Mouse (Mus musculus) heart, adult 2 months (tissue): ENCODE results near the gene Cfap299.

Experiments used
- CTCF ChIP-seq: fragments of 200-600 bp; IDR thresholded peaks from 2 replicates; pipeline ENCODE4 v1.8.1; 2022; ENCODE audit warnings: antibody characterized with exemption, mild to moderate bottlenecking, moderate library complexity
- POLR2A ChIP-seq: fragments of 200-500 bp; IDR thresholded peaks from 2 replicates; pipeline ENCODE4 v1.6.1; 2011; ENCODE audit warnings: mild to moderate bottlenecking, low read depth, low read length, control low read depth; ENCODE audit not compliant: insufficient read depth

DNA sequence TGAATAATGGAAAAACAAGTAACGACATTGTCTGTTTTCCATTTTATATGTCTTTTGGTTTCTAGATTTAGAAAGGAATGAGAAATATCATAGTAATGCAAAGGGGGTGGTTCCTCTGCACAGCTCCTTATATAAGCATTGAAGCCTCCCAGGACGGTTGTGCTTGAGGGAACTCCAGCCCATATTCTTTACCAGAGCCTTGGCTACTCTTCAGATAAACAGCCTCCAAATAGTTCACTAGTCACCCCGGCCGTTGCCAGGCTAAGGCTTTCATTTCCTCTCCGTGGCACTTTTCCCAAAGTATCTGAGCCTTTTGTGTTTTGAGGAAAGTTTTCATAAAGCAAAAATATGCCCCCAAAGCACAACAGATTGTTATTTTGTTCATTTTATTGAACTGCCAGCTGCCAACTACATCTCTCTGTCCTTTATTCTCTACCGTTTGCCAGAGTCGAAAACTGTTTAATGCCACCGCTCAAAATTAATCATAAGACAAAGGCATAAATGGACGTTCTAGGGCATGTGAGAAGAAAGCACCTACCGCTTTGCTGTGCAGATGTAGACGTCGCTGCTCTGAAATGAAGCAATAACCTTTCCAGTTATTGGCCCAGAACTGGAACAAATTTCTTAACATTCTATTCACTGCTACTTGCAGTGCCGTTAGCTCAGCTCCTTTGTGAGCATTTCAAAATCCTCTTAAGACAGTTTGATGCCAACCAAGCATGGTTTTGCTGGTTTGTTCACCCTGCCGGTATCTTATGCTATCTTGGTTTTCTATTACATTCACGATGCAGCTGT is 433.0 kb downstream of the Cfap299 start:
- no peak for TF ChIP-seq POLR2A
- TF ChIP-seq CTCF, result no peak
